Mouse (Mus musculus) G1E (cell line): ENCODE data around the gene 4930579G24Rik. TPM values are rescaled to one million over a fixed set of nuclear protein-coding genes. Genes with fewer than 3 reads are reported as not detected.
A peak's percentile ranks its signal among the peaks of the same experiment; 100 is the strongest.

ENCODE experiments used
- ATAC-seq: 2 replicates; pipeline ENCODE4 v1.8.0; 2016; ENCODE audit warnings: mild to moderate bottlenecking; ENCODE audit not compliant: insufficient number of reproducible peaks, poor library complexity, low FRiP score, severe bottlenecking; ENCODE audit errors: extremely low read depth
- DNase-seq: peaks from one replicate; pipeline ENCODE4 v3.0.0; 2012; ENCODE audit warnings: low spot score
- H3K27me3 ChIP-seq: 2 replicates; pipeline ENCODE4 v1.6.1; 2012; ENCODE audit warnings: mild to moderate bottlenecking, low read length, inconsistent platforms; ENCODE audit not compliant: insufficient read depth
- H3K36me3 ChIP-seq: replicated peaks from 2 replicates; pipeline ENCODE3; 2012; ENCODE audit warnings: mild to moderate bottlenecking, inconsistent platforms
- H3K4me1 ChIP-seq: 2 replicates; pipeline ENCODE4 v1.6.1; 2012; ENCODE audit warnings: low read depth, low read length, inconsistent platforms, mixed read lengths; ENCODE audit not compliant: insufficient read depth
- H3K4me3 ChIP-seq: 2 replicates; pipeline ENCODE4 v1.5.1; 2012; ENCODE audit warnings: low read depth, mild to moderate bottlenecking, inconsistent platforms, low read length, moderate library complexity, mixed read lengths
- H3K9me3 ChIP-seq: replicated peaks from 2 replicates; pipeline ENCODE4 v1.6.1; 2012; ENCODE audit warnings: inconsistent platforms
- CTCF ChIP-seq: IDR thresholded peaks from 2 replicates; pipeline ENCODE4 v1.5.1; 2012; ENCODE audit warnings: low read depth, low read length, inconsistent platforms, mixed read lengths
- GATA1 ChIP-seq: IDR thresholded peaks from 2 replicates; pipeline ENCODE4 v1.6.1; 2012; ENCODE audit warnings: borderline replicate concordance, low read length, inconsistent platforms, mixed read lengths
- GATA2 ChIP-seq: IDR thresholded peaks from 2 replicates; pipeline ENCODE4 v1.6.1; 2012; ENCODE audit warnings: low read depth, low read length, inconsistent platforms, borderline replicate concordance
- POLR2AphosphoS5 ChIP-seq: IDR thresholded peaks from 2 replicates; pipeline ENCODE4 v1.6.1; 2012; ENCODE audit warnings: low read depth, low read length, inconsistent platforms; ENCODE audit not compliant: insufficient replicate concordance
- TAL1 ChIP-seq: conservative IDR thresholded peaks from 2 replicates; pipeline ENCODE4 v1.6.1; 2012; ENCODE audit warnings: low read depth, low read length, inconsistent platforms, mixed read lengths
- polyA plus RNA-seq: library from polyadenylated mRNA; stranded (reverse); fragments of >175 nt; gene quantifications from 2 replicates; pipeline ENCODE4 v1.2.3, GENCODE M21; 2012
- total RNA-seq, 2 experiments: library from RNA; stranded (forward) in 1 of 2; stranded (reverse) in 1 of 2; fragments of 200-1000 nt in 1 of 2; fragments of >200 nt in 1 of 2; fragmentation: Nextera tagmentation in 1 of 2; gene quantifications; 2 replicates each; pipeline ENCODE4 v1.2.3; 2014 to 2017

The 4930579G24Rik gene
- total and polyA plus RNA-seq, 3 experiments: 3.4 to 48.5 (median 17.4) TPM

DNA sequence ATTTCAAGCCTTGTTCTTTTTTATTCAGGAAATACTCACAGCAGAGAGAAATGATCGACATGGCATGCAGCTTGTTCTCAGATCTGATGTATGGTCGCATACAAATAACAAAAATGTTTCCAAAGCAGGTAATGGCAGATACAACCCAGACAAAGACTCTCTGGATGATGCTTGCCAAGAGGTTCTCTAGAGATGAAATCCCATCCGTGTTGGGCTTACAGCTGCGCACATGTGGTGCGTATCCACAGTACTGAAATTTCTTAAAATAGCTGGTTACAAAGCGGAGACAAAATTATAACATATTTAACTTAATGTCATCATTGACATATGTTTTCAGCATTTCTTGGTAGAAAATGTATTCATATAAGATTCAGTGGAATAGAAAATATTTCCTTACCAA is 23.2 kb downstream of the 4930579G24Rik start:
- H3K36me3 ChIP-seq: no peaks in the 10 kb centered on the region
- no peak overlapping the region for H3K4me3 ChIP-seq
- DNase-seq: no peak
- no peaks in the 10 kb centered on the region for H3K9me3 ChIP-seq
- H3K4me1 ChIP-seq: peaks cover 8% of the 10 kb centered on the region
- TF ChIP-seq TAL1 (no peak), GATA1 (no peak), CTCF (no peak), GATA2 (no peak), POLR2AphosphoS5 (no peak)
- no peak for ATAC-seq
- H3K27me3 ChIP-seq: peaks cover 14% of the 10 kb centered on the region; the same call in 1 of the 2 replicates

GRCm38 (mm10) chr3:79656682-79657081 is 27.8 kb downstream of the 4930579G24Rik start:
- no peaks in the 10 kb centered on the region for H3K9me3 ChIP-seq
- no peak overlapping the region for H3K4me3 ChIP-seq
- no peaks in the 10 kb centered on the region for H3K36me3 ChIP-seq
- DNase-seq: no peak
- TF ChIP-seq POLR2AphosphoS5: no peak
- no peak for TF ChIP-seq TAL1
- no peak for TF ChIP-seq GATA2
- TF ChIP-seq CTCF: no peak
- no peak for TF ChIP-seq GATA1
- peaks cover 16% of the 10 kb centered on the region; the same call in 1 of the 2 replicates for H3K27me3 ChIP-seq
- peak; percentile 8; the same call in 1 of the 2 replicates for ATAC-seq
- peaks cover 8% of the 10 kb centered on the region for H3K4me1 ChIP-seq

- no peaks in the 10 kb centered on the region for H3K36me3 ChIP-seq
- TF ChIP-seq TAL1 (no peak), POLR2AphosphoS5 (no peak), CTCF (peak; percentile 72), GATA1 (no peak), GATA2 (no peak)
- peaks cover 18% of the 10 kb centered on the region for H3K27me3 ChIP-seq
- no peak overlapping the region for H3K4me3 ChIP-seq
- ATAC-seq: no peak
- no peaks in the 10 kb centered on the region for H3K4me1 ChIP-seq
- DNase-seq: no peak
- no peaks in the 10 kb centered on the region for H3K9me3 ChIP-seq
These were observed 36.0 kb downstream of the 4930579G24Rik start for GRCm38 (mm10) chr3:79664787-79665408.

DNA sequence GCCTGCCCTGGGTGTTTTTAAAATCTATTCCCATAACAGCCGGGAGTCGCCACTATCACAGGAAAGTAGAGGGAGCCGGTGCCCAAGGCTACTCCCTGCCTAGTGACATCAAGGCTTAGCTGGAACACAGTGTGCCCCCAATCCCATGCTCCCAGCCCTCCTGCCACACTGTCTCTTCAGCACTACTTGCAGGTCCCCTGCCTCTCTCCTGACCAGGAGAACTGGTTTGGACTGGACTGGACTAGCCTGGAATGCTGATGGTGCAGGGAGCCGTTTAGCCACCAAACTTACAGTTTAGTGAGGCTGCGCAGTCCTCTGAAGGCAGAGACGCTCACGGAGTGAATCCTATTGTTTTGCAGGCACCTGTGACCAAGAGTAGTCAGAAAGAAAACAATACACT is 41.7 kb downstream of the 4930579G24Rik start:
- Histone ChIP-seq H3K36me3 (no peaks in the 10 kb centered on the region), H3K27me3 (peaks cover 24% of the 10 kb centered on the region), H3K4me1 (no peaks in the 10 kb centered on the region), H3K9me3 (no peaks in the 10 kb centered on the region), H3K4me3 (no peak overlapping the region)
- no peak for TF ChIP-seq GATA1
- TF ChIP-seq GATA2: no peak
- no peak for TF ChIP-seq POLR2AphosphoS5
- no peak for TF ChIP-seq TAL1
- TF ChIP-seq CTCF: no peak
- no peak for ATAC-seq
- DNase-seq: no peak

- H3K4me1 ChIP-seq: no peaks in the 10 kb centered on the region
- H3K27me3 ChIP-seq: peaks cover 24% of the 10 kb centered on the region
- H3K4me3 ChIP-seq: no peak overlapping the region
- TF ChIP-seq CTCF: no peak
- TF ChIP-seq GATA1: no peak
- TF ChIP-seq POLR2AphosphoS5: no peak
- no peak for TF ChIP-seq GATA2
- TF ChIP-seq TAL1: no peak
- DNase-seq (no peak), ATAC-seq (no peak)
- no peaks in the 10 kb centered on the region for H3K36me3 ChIP-seq
- H3K9me3 ChIP-seq: no peaks in the 10 kb centered on the region
These were observed 43.3 kb downstream of the 4930579G24Rik start for GRCm38 (mm10) chr3:79672188-79672587.

DNA sequence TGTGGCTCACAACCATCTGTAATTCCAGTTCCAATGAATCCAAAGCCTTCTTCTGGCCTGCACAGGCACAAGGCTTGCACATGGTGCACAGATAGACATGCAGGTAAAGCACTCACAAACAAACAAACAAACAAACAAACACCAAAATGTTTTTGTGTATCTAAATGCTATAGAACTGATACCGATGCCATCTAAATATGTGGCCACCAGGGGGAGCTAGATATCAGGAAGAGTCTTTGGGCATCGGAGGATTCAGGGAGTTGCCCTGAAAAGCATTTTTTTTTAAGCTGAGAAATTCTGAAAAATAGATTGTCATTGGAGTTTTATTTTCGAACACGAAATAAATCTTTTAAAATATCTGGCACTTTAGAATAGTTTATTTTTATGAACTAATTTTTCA is 44.2 kb downstream of the 4930579G24Rik start:
- Histone ChIP-seq H3K9me3 (no peaks in the 10 kb centered on the region), H3K36me3 (no peaks in the 10 kb centered on the region), H3K27me3 (peaks cover 22% of the 10 kb centered on the region), H3K4me3 (no peak overlapping the region), H3K4me1 (no peaks in the 10 kb centered on the region)
- DNase-seq (peak; percentile 13), ATAC-seq (no peak)
- TF ChIP-seq TAL1 (no peak), CTCF (peak; percentile 34; the same call in 1 of the 2 replicates)
